Mouse (Mus musculus) CH12.LX (cell line): ENCODE data around the gene Lrrc8c. TPM values are rescaled to one million over a fixed set of nuclear protein-coding genes. Genes with fewer than 3 reads are reported as not detected.

Experiments
- DNase-seq: peaks from one replicate; pipeline ENCODE4 v3.0.0-alpha.2; 2013; ENCODE audit errors: extremely low read depth
- H3K27ac ChIP-seq: 2 replicates; pipeline ENCODE4 v1.5.1; 2012; ENCODE audit warnings: low read depth, mild to moderate bottlenecking, control low read depth, moderate library complexity; ENCODE audit not compliant: insufficient read depth
- H3K27me3 ChIP-seq: replicated peaks from 2 replicates; pipeline ENCODE3; 2012; ENCODE audit warnings: inconsistent platforms
- H3K36me3 ChIP-seq, 2 experiments: replicated peaks in 1 of 2; 2 replicates each; pipeline versions ENCODE3 to v1.6.1; 2012; ENCODE audit warnings: inconsistent platforms in 1 of 2, low read length in 1 of 2, mild to moderate bottlenecking in 1 of 2, mixed read lengths in 1 of 2, moderate library complexity in 1 of 2; ENCODE audit not compliant: control insufficient read depth in 1 of 2, insufficient read depth in 1 of 2
- H3K4me1 ChIP-seq, 2 experiments: 2 replicates each; pipeline ENCODE4 v1.6.1; 2012; ENCODE audit warnings: inconsistent platforms in 1 of 2, moderate library complexity in 1 of 2; ENCODE audit not compliant: insufficient read depth in 2 of 2, control insufficient read depth in 1 of 2
- H3K4me2 ChIP-seq: 2 replicates; pipeline ENCODE4 v1.6.1; 2012; ENCODE audit warnings: low read depth, mild to moderate bottlenecking, control low read depth; ENCODE audit not compliant: poor library complexity, insufficient read depth, severe bottlenecking
- H3K4me3 ChIP-seq, 3 experiments: fragments of 150-350 bp in 1 of 3; sonication (generic) in 1 of 3; replicated peaks in 1 of 3; 2 replicates each; pipeline versions ENCODE3 to v1.5.1; 2011 to 2012; ENCODE audit warnings: low read depth in 2 of 3, low read length in 2 of 3, mild to moderate bottlenecking in 2 of 3, moderate library complexity in 2 of 3, control low read depth in 1 of 3, improper control_type of control experiment in 1 of 3, inconsistent platforms in 1 of 3, mixed read lengths in 1 of 3; ENCODE audit not compliant: poor library complexity in 1 of 3
- H3K79me2 ChIP-seq: replicated peaks from 2 replicates; pipeline ENCODE4 v1.6.1; 2012; ENCODE audit warnings: mild to moderate bottlenecking, moderate library complexity; ENCODE audit not compliant: control insufficient read depth, poor library complexity, insufficient read depth, severe bottlenecking; ENCODE audit errors: extremely low read depth
- H3K9ac ChIP-seq: 2 replicates; pipeline ENCODE4 v1.6.1; 2012; ENCODE audit warnings: low read depth, mild to moderate bottlenecking, control low read depth, moderate library complexity; ENCODE audit not compliant: insufficient read depth
- H3K9me3 ChIP-seq: replicated peaks from 2 replicates; pipeline ENCODE3; 2012; ENCODE audit warnings: low read length, inconsistent platforms, mixed read lengths
- CHD2 ChIP-seq: IDR thresholded peaks from 2 replicates; pipeline ENCODE4 v1.6.1; 2011; ENCODE audit warnings: low read length, improper control_type of control experiment
- CTCF ChIP-seq, 2 experiments: IDR thresholded peaks in 1 of 2; conservative IDR thresholded peaks in 1 of 2; 2 replicates each; pipeline ENCODE4 v1.5.1; 2011 to 2012; ENCODE audit warnings: low read depth in 2 of 2, low read length in 2 of 2, improper control_type of control experiment in 1 of 2, inconsistent platforms in 1 of 2, mild to moderate bottlenecking in 1 of 2, moderate library complexity in 1 of 2
- ELF1 ChIP-seq: IDR thresholded peaks from 2 replicates; pipeline ENCODE4 v1.6.1; 2014; ENCODE audit warnings: low read depth, mild to moderate bottlenecking, inconsistent platforms, low read length, improper control_type of control experiment
- EP300 ChIP-seq: IDR thresholded peaks from 2 replicates; pipeline ENCODE4 v1.6.1; 2011; ENCODE audit warnings: low read length, improper control_type of control experiment
- IRF4 ChIP-seq: IDR thresholded peaks from 2 replicates; pipeline ENCODE4 v1.6.1; 2014; ENCODE audit warnings: low read depth, mild to moderate bottlenecking, inconsistent platforms, low read length, improper control_type of control experiment
- JUND ChIP-seq: conservative IDR thresholded peaks from 2 replicates; pipeline ENCODE4 v1.6.1; 2011; ENCODE audit warnings: low read depth, low read length, improper control_type of control experiment
- MAX ChIP-seq: IDR thresholded peaks from 2 replicates; pipeline ENCODE4 v1.6.1; 2011; ENCODE audit warnings: low read length, improper control_type of control experiment
- MAZ ChIP-seq: IDR thresholded peaks from 2 replicates; pipeline ENCODE4 v1.6.1; 2012; ENCODE audit warnings: low read depth, mild to moderate bottlenecking, inconsistent platforms, low read length, improper control_type of control experiment, moderate library complexity
- MXI1 ChIP-seq: IDR thresholded peaks from 2 replicates; pipeline ENCODE4 v1.6.1; 2011; ENCODE audit warnings: mild to moderate bottlenecking, low read depth, low read length, improper control_type of control experiment
- NRF1 ChIP-seq: IDR thresholded peaks from 2 replicates; pipeline ENCODE4 v1.6.1; 2014; ENCODE audit warnings: low read depth, mild to moderate bottlenecking, inconsistent platforms, low read length, improper control_type of control experiment, moderate library complexity
- RAD21 ChIP-seq: IDR thresholded peaks from 2 replicates; pipeline ENCODE4 v1.6.1; 2011; ENCODE audit warnings: low read depth, mild to moderate bottlenecking, low read length, improper control_type of control experiment, moderate library complexity
- RCOR1 ChIP-seq: conservative IDR thresholded peaks from 2 replicates; pipeline ENCODE4 v1.6.1; 2012; ENCODE audit warnings: low read depth, mild to moderate bottlenecking, inconsistent platforms, low read length, improper control_type of control experiment
- SIN3A ChIP-seq: IDR thresholded peaks from 2 replicates; pipeline ENCODE4 v1.6.1; 2012; ENCODE audit warnings: low read length, improper control_type of control experiment, inconsistent platforms
- SMC3 ChIP-seq: IDR thresholded peaks from 2 replicates; pipeline ENCODE4 v1.6.1; 2011; ENCODE audit warnings: low read depth, low read length, improper control_type of control experiment
- UBTF ChIP-seq: IDR thresholded peaks from 2 replicates; pipeline ENCODE4 v1.6.1; 2012; ENCODE audit warnings: low read depth, mild to moderate bottlenecking, inconsistent platforms, low read length, improper control_type of control experiment, moderate library complexity
- USF2 ChIP-seq: conservative IDR thresholded peaks from 2 replicates; pipeline ENCODE4 v1.6.1; 2011; ENCODE audit warnings: low read depth, low read length, improper control_type of control experiment
- ZC3H11A ChIP-seq: IDR thresholded peaks from 2 replicates; pipeline ENCODE4 v1.6.1; 2012; ENCODE audit warnings: low read depth, mild to moderate bottlenecking, inconsistent platforms, low read length, improper control_type of control experiment
- ZMIZ1 ChIP-seq: IDR thresholded peaks from 2 replicates; pipeline ENCODE4 v1.6.1; 2012; ENCODE audit warnings: low read depth, mild to moderate bottlenecking, inconsistent platforms, low read length, improper control_type of control experiment
- dilution Hi-C: fragments of 300-500 bp; cut with MboI; formaldehyde crosslinking; loops from 2 replicates; pipeline ENCODE4 v1.14.3; 2020; ENCODE audit warnings: low sequenced_read_pairs; ENCODE audit not compliant: extremely low pct_unique_long_range_greater_than_20kb, extremely low pct_ligation_motif_present
- in situ Hi-C: fragments of 300-500 bp; cut with MboI; formaldehyde crosslinking; loops from 3 replicates; pipeline ENCODE4 v1.14.3; 2019; ENCODE audit warnings: low sequenced_read_pairs, low pct_ligation_motif_present, low pct_unique_long_range_greater_than_20kb, mixed read lengths
- polyA plus RNA-seq: library from polyadenylated mRNA; unstranded; fragments of >175 nt; gene quantifications from 2 replicates; pipeline ENCODE4 v1.2.1, GENCODE M21; 2012; ENCODE audit warnings: low read depth; ENCODE audit not compliant: insufficient read length
- total RNA-seq, 2 experiments: library from RNA; depleted of rRNA; stranded (reverse); fragments of 300-350 nt in 1 of 2; fragments of >200 nt in 1 of 2; gene quantifications; 2 replicates each; pipeline ENCODE4 v1.2.3; 2012 to 2014

Lrrc8c gene
- total RNA-seq (2012; rRNA removed) (2.4 and 5.9 TPM in 2 replicates), total RNA-seq (2014; rRNA removed) (2.4 and 3.3 TPM in 2 replicates), polyA plus RNA-seq (7.3 and 10.3 TPM in 2 replicates)

DNA sequence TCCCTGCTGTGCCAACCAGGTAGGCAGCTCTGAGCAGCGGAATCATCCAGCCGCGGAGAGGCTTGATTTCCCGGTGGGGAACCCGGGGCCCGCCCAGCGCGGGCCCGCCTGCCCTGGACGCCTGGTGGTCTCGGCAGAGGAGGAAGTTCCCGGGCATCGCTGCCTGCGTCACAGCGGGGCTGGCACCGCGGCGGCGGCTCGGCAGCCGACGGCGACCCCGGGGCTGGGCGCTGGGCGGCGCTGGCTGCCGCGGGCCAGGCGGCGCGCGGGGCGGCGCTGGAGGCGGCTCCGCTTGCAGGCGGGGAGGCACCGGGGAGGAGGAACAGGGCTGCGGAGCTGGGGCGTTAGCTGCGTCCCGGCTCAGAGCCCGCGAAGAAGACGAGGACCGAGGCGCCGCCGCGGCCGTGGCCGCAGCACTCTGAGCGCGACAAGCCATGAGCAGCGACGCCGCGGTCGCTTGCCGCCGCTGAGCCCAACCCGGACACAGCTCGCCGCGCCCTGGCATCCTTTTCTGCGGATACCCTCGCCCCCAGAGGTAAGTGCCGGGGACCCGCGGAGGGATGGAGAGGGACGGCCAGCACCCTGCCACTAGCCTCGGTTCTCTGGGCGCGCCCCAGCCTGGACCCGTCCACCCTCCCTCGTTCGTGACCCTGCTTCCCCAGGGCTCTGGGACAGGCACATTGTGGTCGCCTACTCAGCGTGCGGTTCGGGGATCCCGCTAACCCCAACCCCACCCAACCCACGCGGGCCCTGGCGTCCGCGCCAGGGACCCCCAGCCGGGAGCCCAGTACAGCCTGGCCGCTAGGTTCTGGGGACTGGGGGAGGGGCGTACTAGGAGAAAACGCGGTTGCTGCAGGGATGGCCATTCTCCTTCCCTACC, at the start of gene Lrrc8c:
Gene Lrrc8c, plus strand, starts transcription at position 293 of the 880 bp plus-strand sequence.
- in situ Hi-C loops = no loop called here
- no peak for TF ChIP-seq RCOR1
- TF ChIP-seq NRF1 = peak; percentile 35; the same call in 1 of the 2 replicates
- TF ChIP-seq MXI1 = peak; percentile 22; the same call in 1 of the 2 replicates
- no peak for TF ChIP-seq IRF4
- TF ChIP-seq JUND = no peak
- peak in 1 of 2 experiments; percentile 61; a peak in 2 of 4 replicates for TF ChIP-seq CTCF (conservative IDR thresholded peaks at IDR 0.05 in 1 of 2, IDR thresholded peaks at IDR 0.05 in 1 of 2; ENCODE audit: low read depth in 2 of 2, low read length in 2 of 2)
- TF ChIP-seq ZMIZ1 = no peak
- TF ChIP-seq UBTF = peak; percentile 89
- peak; percentile 36 for TF ChIP-seq SIN3A
- TF ChIP-seq SMC3 = peak; percentile 41
- TF ChIP-seq CHD2 = no peak
- TF ChIP-seq ELF1 = peak; percentile 32; the same call in 1 of the 2 replicates
- no peak for TF ChIP-seq ZC3H11A
- TF ChIP-seq RAD21 = peak; percentile 49
- TF ChIP-seq EP300 = no peak
- no peak for TF ChIP-seq MAX
- TF ChIP-seq MAZ = 0 out of 2 replicates have a peak, but pooled peaks have one; percentile 23
- TF ChIP-seq USF2 = no peak
- H3K27ac ChIP-seq = 0 out of 2 replicates have a peak within 1 kb of the TSS, but pooled peaks have one; percentile 0
- peak within 1 kb of the TSS; percentile 85 for H3K9ac ChIP-seq
- peak; percentile 58 for DNase-seq
- H3K4me1 ChIP-seq = peaks cover 12 to 53% of the 10 kb centered on the region in 2 experiments
- H3K4me3 ChIP-seq = peak within 1 kb of the TSS; percentile 70 to 86 (median 85)
- H3K9me3 ChIP-seq = no peaks in the 10 kb centered on the region
- peaks cover 2% of the 10 kb centered on the region for H3K27me3 ChIP-seq
- H3K36me3 ChIP-seq = peaks cover 0 to 20% of the 10 kb centered on the region in 2 experiments
- H3K4me2 ChIP-seq = peak within 1 kb of the TSS; percentile 100
- no peaks in the 10 kb centered on the region; the same call in 1 of the 2 replicates for H3K79me2 ChIP-seq
- dilution Hi-C loops = no loop called here
